Mouse (Mus musculus) skeletal muscle tissue, postnatal 0 days (tissue): ENCODE results near the gene Rpl38. TPM values are rescaled to one million over a fixed set of nuclear protein-coding genes. Genes with fewer than 3 reads are reported as not detected.

Source experiments
- polyA plus RNA-seq: library from polyadenylated mRNA; unstranded; fragments of >200 nt; fragmentation: Nextera tagmentation; extraction: Ambion mirVana; gene quantifications from 2 replicates; pipeline ENCODE4 v1.2.1, GENCODE M21; 2015

Gene Rpl38
- polyA plus RNA-seq, result 753 and 774 TPM in 2 replicates

DNA sequence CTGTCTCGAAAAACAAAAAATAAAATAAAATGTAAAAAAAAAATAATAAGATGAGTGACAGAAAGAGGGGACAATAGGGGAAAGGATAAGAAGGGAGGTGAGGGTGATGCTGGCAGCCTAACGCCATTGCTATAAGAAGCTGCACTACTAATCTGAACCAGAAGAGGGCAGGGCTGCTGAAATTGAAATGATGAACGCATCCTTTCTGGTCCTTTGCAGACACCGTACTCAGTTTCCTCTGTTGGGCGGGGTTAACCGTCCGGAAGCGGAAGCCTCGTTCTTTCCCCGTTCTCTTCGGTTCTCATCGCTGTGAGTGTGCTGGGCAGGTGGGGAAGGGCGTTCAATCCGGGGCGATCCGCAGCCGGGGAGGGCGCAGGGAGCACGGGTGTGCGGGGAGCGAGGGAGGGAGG is at the start of gene Rpl38:
Rpl38 (plus strand) TSS at position 224 of the 410 bp plus-strand sequence.

DNA sequence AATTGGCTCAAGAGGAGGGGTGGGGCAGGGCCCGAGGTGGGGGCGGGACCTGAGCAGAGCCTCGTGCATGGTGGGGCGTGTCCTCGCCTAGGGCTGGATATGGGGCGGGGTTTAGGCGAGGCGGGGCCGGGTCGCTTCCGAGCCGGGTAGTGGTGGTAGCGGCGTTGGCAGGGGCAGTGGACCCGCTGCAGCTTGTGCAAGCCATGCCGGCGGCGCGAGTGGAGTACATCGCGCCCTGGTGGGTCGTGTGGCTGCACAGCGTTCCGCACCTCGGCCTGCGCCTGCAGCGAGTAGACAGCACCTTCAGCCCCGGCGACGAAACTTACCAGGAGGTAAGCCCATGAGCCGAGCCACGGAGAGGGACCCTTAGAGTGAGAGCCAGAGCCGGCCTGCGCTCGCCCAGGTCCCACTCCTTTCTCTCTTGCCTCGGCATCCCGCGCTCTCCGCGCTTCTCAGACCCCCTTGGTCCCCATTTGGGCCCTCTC is 7.1 kb downstream of the Rpl38 start, which contains the start of gene Ttyh2:
Ttyh2 (plus strand) TSS at position 91 of the 485 bp plus-strand sequence.

Other genes starting within 250 kb of the Rpl38 start
- gene Ttyh2, start 6.9 kb downstream of the Rpl38 start, polyA plus RNA-seq, result 67.6 and 69.5 TPM in 2 replicates
- gene Dnaic2, start 58.9 kb downstream of the Rpl38 start, polyA plus RNA-seq, result 1.1 and 1.2 TPM in 2 replicates
- gene Kif19a, start 96.9 kb downstream of the Rpl38 start, polyA plus RNA-seq, result 0.41 and 0.81 TPM in 2 replicates
- gene Btbd17, start 127.4 kb downstream of the Rpl38 start, polyA plus RNA-seq, result 1.4 and 1.9 TPM in 2 replicates
- not detected in 2 replicates for gene Gpr142, start 130.4 kb downstream of the Rpl38 start, polyA plus RNA-seq
- gene Gprc5c, start 182.6 kb downstream of the Rpl38 start, polyA plus RNA-seq, result 37.8 and 38.2 TPM in 2 replicates
- 1.3 and 2.7 TPM in 2 replicates for gene Cd300a, start 221.5 kb downstream of the Rpl38 start, polyA plus RNA-seq